Mouse (Mus musculus) bone marrow macrophage, adult 2 months (primary cell): Measurements from ENCODE around the gene Ptdss2.

Experiments used
- CTCF ChIP-seq: IDR thresholded peaks from 2 replicates; pipeline ENCODE4 v1.5.1; 2012; ENCODE audit warnings: low read depth, mild to moderate bottlenecking, low read length, moderate library complexity
- POLR2A ChIP-seq: IDR thresholded peaks from 2 replicates; pipeline ENCODE4 v1.6.1; 2012; ENCODE audit warnings: mild to moderate bottlenecking, low read depth, low read length, borderline replicate concordance

DNA sequence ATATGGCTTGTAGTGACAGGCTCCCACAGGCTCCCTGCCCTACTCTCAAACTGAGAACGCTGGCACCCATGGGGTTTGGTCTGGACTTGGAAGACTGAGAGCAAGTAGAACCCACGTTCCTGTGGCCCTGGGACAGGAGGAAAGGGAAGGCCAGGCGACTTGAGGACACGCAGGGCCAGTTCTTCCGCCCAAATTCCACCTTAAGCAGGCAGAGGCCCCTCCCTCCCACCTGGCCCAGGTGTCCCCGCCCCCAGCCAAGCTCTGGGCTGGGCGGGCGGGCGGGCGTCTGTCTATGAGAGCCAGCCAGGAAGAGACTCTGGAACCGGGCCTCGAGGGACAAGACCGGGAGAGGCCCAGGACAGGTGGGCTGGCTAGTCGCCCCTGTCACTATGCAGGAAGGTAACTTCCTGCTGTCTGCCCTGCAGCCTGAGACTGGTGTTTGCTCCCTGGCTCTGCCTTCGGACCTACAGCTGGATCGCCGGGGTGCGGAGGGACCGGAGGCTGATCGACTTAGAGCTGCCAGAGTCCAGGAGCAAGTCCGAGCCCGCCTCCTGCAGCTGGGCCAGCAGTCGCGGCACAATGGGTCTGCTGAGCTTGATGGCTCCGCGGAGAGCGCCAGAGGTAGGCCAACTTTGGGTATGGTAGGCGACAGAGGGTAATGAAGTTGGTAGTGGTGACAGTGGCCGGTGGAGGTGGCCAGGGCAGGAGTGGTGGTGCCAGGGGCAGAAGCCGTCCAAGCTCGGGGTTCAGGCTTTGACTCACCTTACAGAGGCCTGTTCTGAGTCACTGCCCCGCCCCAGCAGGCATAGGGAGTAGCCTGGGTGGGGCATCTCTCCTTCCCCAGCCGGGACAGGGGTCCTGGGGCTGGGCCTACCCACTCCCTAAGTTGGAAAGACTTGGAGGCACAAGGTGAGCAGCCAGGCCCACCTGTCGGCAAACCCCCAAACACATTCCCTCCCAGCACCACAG, 42.4 kb upstream of the Ptdss2 start:
- TF ChIP-seq CTCF (no peak), POLR2A (no peak)
